ENCODE assay signal across 15 mouse cellular contexts in genomic region chr1:97848601-97849241, GRCm38 (mm10).
A peak's percentile ranks its signal among the peaks of the same experiment; 100 is the strongest.
DNase-seq lines count a peak whose midpoint lies in the region; ATAC-seq and TF ChIP-seq lines count a peak whose summit lies in the region.
"Had no signal": no experiment of that assay in that cellular context is flagged by ENCODE, and none has a peak within 500 bp of the region (broad histone marks: within the 10 kb centered on the region; RNA-seq: fewer than 3 reads in every experiment).

No protein-coding gene starts in this region.

- intact Hi-C loops in heart, postnatal 10 days (cut with DNase I) = no loop called here

- H3K9ac ChIP-seq in forebrain, embryonic 14.5 days (ENCODE audit: low read length) = no peak overlapping the region
- no peak overlapping the region for H3K9ac ChIP-seq in hindbrain, embryonic 16.5 days (ENCODE audit: low read depth, low read length)
- H3K9ac ChIP-seq in midbrain, postnatal 0 days (replicated peaks; ENCODE audit: low read length, poor library complexity, severe bottlenecking) = no peak overlapping the region
- no peak overlapping the region for H3K9ac ChIP-seq in liver, embryonic 12.5 days
- H3K9ac ChIP-seq: lung, embryonic 15.5 days had no signal

- peak overlapping the region; percentile 29; the same call in 1 of the 2 replicates for H3K27ac ChIP-seq in forebrain, embryonic 14.5 days (ENCODE audit: low read depth, low read length)
- no peak overlapping the region for H3K27ac ChIP-seq in hindbrain, embryonic 16.5 days (ENCODE audit: low read depth, low read length)
- no peak overlapping the region for H3K27ac ChIP-seq in midbrain, postnatal 0 days (ENCODE audit: low read depth, low read length)
- H3K27ac ChIP-seq in liver, embryonic 12.5 days = no peak overlapping the region
- H3K27ac ChIP-seq: layer of hippocampus, adult 2 months; lung, embryonic 15.5 days had no signal

- DNase-seq in embryo, embryonic 11 days = peak; percentile 49
- DNase-seq in forebrain, embryonic 14.5 days (ENCODE audit: low spot score) = peak; percentile 86
- peak; percentile 60 for DNase-seq in midbrain, postnatal 0 days (ENCODE audit: low spot score)
- no peak for DNase-seq in urinary bladder, postnatal 10 days (ENCODE audit: low spot score)
- no peak for DNase-seq in heart, postnatal 10 days
- DNase-seq: adrenal gland, adult 2 months; cerebellum, adult 9-10 months; heart, adult 18-20 months; liver; thymus, adult 2 months had no signal

- H3K4me1 ChIP-seq in forebrain, embryonic 14.5 days (ENCODE audit: control insufficient read depth, insufficient read depth, low read length) = peaks cover 15% of the 10 kb centered on the region
- no peaks in the 10 kb centered on the region for H3K4me1 ChIP-seq in hindbrain, embryonic 16.5 days (ENCODE audit: control insufficient read depth, insufficient read depth, low read depth, low read length)
- H3K4me1 ChIP-seq in midbrain, postnatal 0 days (ENCODE audit: insufficient read depth, low read length) = no peaks in the 10 kb centered on the region
- H3K4me1 ChIP-seq in liver, embryonic 12.5 days = no peaks in the 10 kb centered on the region
- H3K4me1 ChIP-seq: lung, embryonic 15.5 days had no signal

- 3% methylated on average over 14 of the region's 14 CpGs for WGBS in forebrain, embryonic 14.5 days
- WGBS in hindbrain, embryonic 16.5 days = 17% methylated on average over 14 of the region's 14 CpGs
- 14% methylated on average over 14 of the region's 14 CpGs for WGBS in midbrain, postnatal 0 days
- 71% methylated on average over 14 of the region's 14 CpGs for WGBS in liver, embryonic 12.5 days (ENCODE audit: insufficient replicate concordance)

- no peaks in the 10 kb centered on the region for H3K36me3 ChIP-seq in forebrain, embryonic 14.5 days (ENCODE audit: control insufficient read depth, insufficient read depth, low read length)
- no peaks in the 10 kb centered on the region for H3K36me3 ChIP-seq in hindbrain, embryonic 16.5 days (ENCODE audit: control insufficient read depth, insufficient read depth, low read length)
- no peaks in the 10 kb centered on the region for H3K36me3 ChIP-seq in midbrain, postnatal 0 days (ENCODE audit: insufficient read depth, low read length)
- H3K36me3 ChIP-seq in liver, embryonic 12.5 days = no peaks in the 10 kb centered on the region
- H3K36me3 ChIP-seq: lung, embryonic 15.5 days had no signal

- peak; percentile 6; the same call in 1 of the 2 replicates for TF ChIP-seq CTCF in midbrain, postnatal 0 days (IDR thresholded peaks at IDR 0.05)

- no peaks in the 10 kb centered on the region for H3K27me3 ChIP-seq in forebrain, embryonic 14.5 days (replicated peaks; ENCODE audit: control insufficient read depth, insufficient read depth, low read length)
- H3K27me3 ChIP-seq in hindbrain, embryonic 16.5 days (replicated peaks; ENCODE audit: control insufficient read depth, insufficient read depth, low read length) = no peaks in the 10 kb centered on the region
- no peaks in the 10 kb centered on the region for H3K27me3 ChIP-seq in midbrain, postnatal 0 days (ENCODE audit: insufficient read depth, low read length)
- H3K27me3 ChIP-seq in liver, embryonic 12.5 days (replicated peaks) = no peaks in the 10 kb centered on the region
- H3K27me3 ChIP-seq: lung, embryonic 15.5 days had no signal

- peak overlapping the region; percentile 6 for H3K4me2 ChIP-seq in forebrain, embryonic 14.5 days (ENCODE audit: low read length)
- H3K4me2 ChIP-seq in hindbrain, embryonic 16.5 days (ENCODE audit: low read length) = peak overlapping the region; percentile 29; the same call in 1 of the 2 replicates
- H3K4me2 ChIP-seq in midbrain, postnatal 0 days (ENCODE audit: low read depth, low read length, poor library complexity, severe bottlenecking) = no peak overlapping the region
- no peak overlapping the region for H3K4me2 ChIP-seq in liver, embryonic 12.5 days
- H3K4me2 ChIP-seq: lung, embryonic 15.5 days had no signal

- H3K4me3 ChIP-seq in forebrain, embryonic 14.5 days (ENCODE audit: low read depth, low read length) = no peak overlapping the region
- no peak overlapping the region for H3K4me3 ChIP-seq in hindbrain, embryonic 16.5 days (ENCODE audit: low read length)
- H3K4me3 ChIP-seq in midbrain, postnatal 0 days (ENCODE audit: low read depth, low read length) = no peak overlapping the region
- no peak overlapping the region for H3K4me3 ChIP-seq in liver, embryonic 12.5 days
- H3K4me3 ChIP-seq: layer of hippocampus, adult 2 months; lung, embryonic 15.5 days had no signal

- ATAC-seq in forebrain, embryonic 14.5 days = peak; percentile 93
- ATAC-seq in hindbrain, embryonic 16.5 days = peak; percentile 70
- no peak for ATAC-seq in midbrain, postnatal 0 days (ENCODE audit: low FRiP score)
- ATAC-seq in cerebellum, adult (ENCODE audit: insufficient number of reproducible peaks, low FRiP score, low TSS enrichment) = no peak
- ATAC-seq in liver, embryonic 12.5 days = no peak

- H3K9me3 ChIP-seq in forebrain, embryonic 14.5 days (replicated peaks; ENCODE audit: control insufficient read depth, low read length) = no peaks in the 10 kb centered on the region
- no peaks in the 10 kb centered on the region for H3K9me3 ChIP-seq in hindbrain, embryonic 16.5 days (ENCODE audit: control insufficient read depth, low read length)
- H3K9me3 ChIP-seq in midbrain, postnatal 0 days (ENCODE audit: low read length) = no peaks in the 10 kb centered on the region
- no peaks in the 10 kb centered on the region for H3K9me3 ChIP-seq in liver, embryonic 12.5 days (replicated peaks)
- H3K9me3 ChIP-seq: lung, embryonic 15.5 days had no signal

Comparison
In these comparisons a context has a peak if more than half of its experiments do, and no peak if none do; other contexts are left out.
1. DNase-seq: peak in embryo, embryonic 11 days (single experiment), forebrain, embryonic 14.5 days (single experiment) and midbrain, postnatal 0 days (single experiment); none in urinary bladder, postnatal 10 days (single experiment) and heart, postnatal 10 days (0 of 2).
2. ATAC-seq: peak in forebrain, embryonic 14.5 days (single experiment) and hindbrain, embryonic 16.5 days (single experiment); none in midbrain, postnatal 0 days (single experiment), cerebellum, adult (single experiment) and liver, embryonic 12.5 days (single experiment).
3. H3K4me2 ChIP-seq: peak in forebrain, embryonic 14.5 days (single experiment) and hindbrain, embryonic 16.5 days (single experiment); none in midbrain, postnatal 0 days (single experiment) and liver, embryonic 12.5 days (single experiment).